Comparison of ENCODE assay signal across 51 mouse cellular contexts in genomic region chr4:150980153-150980552, GRCm38 (mm10). TPM values are rescaled to one million over a fixed set of nuclear protein-coding genes. Genes with fewer than 3 reads are reported as not detected.
"Had no signal": no experiment of that assay in that cellular context is flagged by ENCODE, and none has a peak within 500 bp of the region (broad histone marks: within the 10 kb centered on the region; RNA-seq: fewer than 3 reads in every experiment).

No protein-coding gene starts in this region.

- H3K27ac ChIP-seq: heart, embryonic 10.5 days; heart, embryonic 13.5 days; heart, embryonic 15.5 days; hindbrain, embryonic 10.5 days; hindbrain, embryonic 12.5 days; hindbrain, embryonic 13.5 days; hindbrain, embryonic 14.5 days; hindbrain, embryonic 15.5 days; hindbrain, postnatal 0 days; intestine, embryonic 15.5 days; kidney, embryonic 15.5 days; kidney, postnatal 0 days; layer of hippocampus, adult 2 months; left cerebral cortex, adult 2 months had no signal

- H3K9me3 ChIP-seq: heart, embryonic 10.5 days; heart, embryonic 12.5 days; heart, embryonic 13.5 days; heart, embryonic 15.5 days; hindbrain, embryonic 10.5 days; hindbrain, embryonic 12.5 days; hindbrain, embryonic 13.5 days; hindbrain, embryonic 15.5 days; intestine, embryonic 15.5 days; kidney, embryonic 15.5 days had no signal

- H3K4me3 ChIP-seq: heart, embryonic 10.5 days; heart, embryonic 12.5 days; heart, embryonic 13.5 days; heart, embryonic 15.5 days; hindbrain, embryonic 10.5 days; hindbrain, embryonic 12.5 days; hindbrain, embryonic 13.5 days; hindbrain, embryonic 15.5 days; intestine, embryonic 15.5 days; kidney, embryonic 15.5 days; layer of hippocampus, adult 2 months; left cerebral cortex, adult 2 months had no signal

- H3K36me3 ChIP-seq: heart, embryonic 10.5 days; heart, embryonic 12.5 days; heart, embryonic 13.5 days; heart, embryonic 15.5 days; hindbrain, embryonic 10.5 days; hindbrain, embryonic 12.5 days; hindbrain, embryonic 13.5 days; hindbrain, embryonic 15.5 days; intestine, embryonic 15.5 days; kidney, embryonic 15.5 days had no signal

- H3K9ac ChIP-seq: heart, embryonic 12.5 days; heart, embryonic 13.5 days; heart, embryonic 15.5 days; hindbrain, embryonic 12.5 days; hindbrain, embryonic 13.5 days; hindbrain, embryonic 14.5 days; hindbrain, embryonic 15.5 days; intestine, embryonic 15.5 days; kidney, embryonic 15.5 days had no signal

- H3K27me3 ChIP-seq: heart, embryonic 13.5 days; heart, embryonic 15.5 days; hindbrain, embryonic 12.5 days; hindbrain, embryonic 13.5 days; hindbrain, embryonic 15.5 days; intestine, embryonic 15.5 days; kidney, embryonic 15.5 days had no signal

- H3K4me2 ChIP-seq: heart, embryonic 11.5 days; heart, embryonic 12.5 days; heart, embryonic 13.5 days; heart, embryonic 15.5 days; hindbrain, embryonic 12.5 days; hindbrain, embryonic 13.5 days; hindbrain, embryonic 14.5 days; hindbrain, embryonic 15.5 days; intestine, embryonic 15.5 days; kidney, embryonic 15.5 days had no signal

- H3K4me1 ChIP-seq: heart, embryonic 10.5 days; heart, embryonic 12.5 days; heart, embryonic 13.5 days; heart, embryonic 15.5 days; hindbrain, embryonic 10.5 days; hindbrain, embryonic 12.5 days; hindbrain, embryonic 13.5 days; hindbrain, embryonic 15.5 days; intestine, embryonic 15.5 days; kidney, embryonic 15.5 days had no signal

- ATAC-seq: hindbrain, embryonic 16.5 days; hindbrain, postnatal 0 days; inflammation-experienced regulatory T-cells, adult 6 months; intestine, embryonic 15.5 days; intestine, embryonic 16.5 days; intestine, postnatal 0 days had no signal

- DNase-seq: heart, postnatal 10 days; heart, postnatal 14 days; heart, postnatal 36 days; heart, postnatal 4 days; kidney, adult 11 months; kidney, adult 18-20 months; kidney, adult 2 months; kidney, adult 8-10 months; kidney, postnatal 10 days; kidney, postnatal 14 days; kidney, postnatal 25 days; kidney, postnatal 36 days; kidney, postnatal 4 days; layer of hippocampus, adult 9-11 months; layer of hippocampus, postnatal 36 days had no signal

RNA-seq across cellular contexts. Expression of gene Uts2, which starts 16.7 kb away (rescaled TPM):
- total RNA-seq: heart, postnatal 10 days; heart, postnatal 14 days; heart, postnatal 25 days; heart, postnatal 36 days; heart, postnatal 4 days; hematopoietic stem cell, adult 5-6 weeks; hindbrain, postnatal 0 days; layer of hippocampus, adult 18-20 months; layer of hippocampus, adult 2 months; layer of hippocampus, adult 8-10 months; layer of hippocampus, postnatal 10 days; layer of hippocampus, postnatal 14 days; layer of hippocampus, postnatal 25 days; layer of hippocampus, postnatal 36 days; left cerebral cortex, adult 18-20 months; left cerebral cortex, adult 2 months had no signal
- polyA plus RNA-seq: heart, embryonic 10.5 days; heart, embryonic 11.5 days; heart, embryonic 12.5 days; heart, embryonic 13.5 days; heart, embryonic 14.5 days; heart, embryonic 15.5 days; heart, embryonic 16.5 days; heart, postnatal 0 days; hindbrain, embryonic 10.5 days; hindbrain, embryonic 11.5 days; hindbrain, embryonic 12.5 days; hindbrain, embryonic 13.5 days; hindbrain, embryonic 14.5 days; inflammation-experienced regulatory T-cells, adult 6 months; intestine, embryonic 14.5 days; intestine, embryonic 15.5 days; intestine, embryonic 16.5 days; intestine, postnatal 0 days; kidney, adult 2 months; kidney, embryonic 14.5 days; kidney, embryonic 15.5 days; kidney, embryonic 16.5 days; kidney, postnatal 0 days; large intestine, adult 2 months had no signal
